Mouse (Mus musculus): ENCODE results near the gene Wscd1. TPM values are rescaled to one million over a fixed set of nuclear protein-coding genes. Genes with fewer than 3 reads are reported as not detected.

Wscd1 gene
- polyA plus RNA-seq, 1 experiment: 2.9 TPM

DNA sequence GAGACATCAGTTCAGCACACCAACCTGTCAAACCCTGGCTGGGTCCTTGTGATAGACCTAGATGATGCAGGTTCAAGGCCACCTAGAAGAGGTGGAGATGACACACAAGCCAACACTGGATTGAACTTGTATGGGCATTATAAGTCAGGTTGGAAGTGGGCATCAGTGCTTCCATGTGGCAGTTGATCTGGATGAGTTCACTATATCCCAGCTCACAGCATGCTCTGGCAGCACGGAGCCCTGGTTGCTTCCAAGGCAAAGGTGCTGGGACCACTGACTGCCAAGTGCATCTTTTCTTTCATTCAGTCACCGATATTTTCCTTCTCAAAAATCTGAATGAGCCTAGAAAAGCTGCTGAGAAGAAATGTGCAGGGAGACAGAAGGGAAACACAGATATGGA lies 58.8 kb downstream of the Wscd1 start:
- Histone ChIP-seq H3K4me3 (ENCODE audit: low read depth, low read length) (no peak overlapping the region), H3K27me3 (ENCODE audit: control insufficient read depth, insufficient read depth, low read length) (no peaks in the 10 kb centered on the region), H3K27ac (ENCODE audit: insufficient read depth, low read depth, low read length) (no peak overlapping the region), H3K36me3 (ENCODE audit: control insufficient read depth, insufficient read depth, low read length) (no peaks in the 10 kb centered on the region), H3K4me1 (ENCODE audit: control insufficient read depth, insufficient read depth, insufficient read length, low read length) (no peaks in the 10 kb centered on the region)
- no peak for TF ChIP-seq CTCF (IDR thresholded peaks at IDR 0.05; ENCODE audit: extremely low read depth, insufficient read length, insufficient replicate concordance, low read depth, low read length)
- 91% methylated on average over 2 of the region's 2 CpGs for WGBS

DNA sequence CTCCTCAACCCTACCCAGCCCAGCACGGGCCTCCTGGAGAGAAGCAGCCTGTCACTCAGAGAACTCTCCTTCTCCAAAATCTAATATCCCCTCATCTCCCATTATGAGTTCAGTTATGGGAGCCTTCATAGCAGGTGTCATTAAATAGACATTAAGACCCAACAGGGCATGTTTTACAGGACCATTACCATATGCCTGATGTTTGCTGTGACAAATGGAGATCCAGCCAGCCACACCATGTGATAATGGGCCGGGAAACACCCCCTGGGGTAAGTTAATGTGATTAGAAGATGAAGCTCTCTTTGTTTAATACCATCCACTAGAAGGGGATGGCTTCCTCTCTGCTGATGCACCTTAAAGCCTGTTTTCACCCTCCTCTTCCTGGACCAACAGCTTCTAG lies 62.1 kb downstream of the Wscd1 start:
- 48% methylated on average over 2 of the region's 2 CpGs for WGBS
- no peak overlapping the region for H3K4me3 ChIP-seq (ENCODE audit: low read depth, low read length)
- no peak overlapping the region for H3K27ac ChIP-seq (ENCODE audit: insufficient read depth, low read depth, low read length)
- no peak for TF ChIP-seq POLR2A (IDR thresholded peaks at IDR 0.05; ENCODE audit: low read depth, low read length)
- TF ChIP-seq CTCF (IDR thresholded peaks at IDR 0.05; ENCODE audit: extremely low read depth, insufficient read length, insufficient replicate concordance, low read depth, low read length): no peak
- H3K4me1 ChIP-seq (ENCODE audit: control insufficient read depth, insufficient read depth, insufficient read length, low read length): no peaks in the 10 kb centered on the region
- H3K27me3 ChIP-seq (ENCODE audit: control insufficient read depth, insufficient read depth, low read length): no peaks in the 10 kb centered on the region
- H3K36me3 ChIP-seq (ENCODE audit: control insufficient read depth, insufficient read depth, low read length): no peaks in the 10 kb centered on the region

DNA sequence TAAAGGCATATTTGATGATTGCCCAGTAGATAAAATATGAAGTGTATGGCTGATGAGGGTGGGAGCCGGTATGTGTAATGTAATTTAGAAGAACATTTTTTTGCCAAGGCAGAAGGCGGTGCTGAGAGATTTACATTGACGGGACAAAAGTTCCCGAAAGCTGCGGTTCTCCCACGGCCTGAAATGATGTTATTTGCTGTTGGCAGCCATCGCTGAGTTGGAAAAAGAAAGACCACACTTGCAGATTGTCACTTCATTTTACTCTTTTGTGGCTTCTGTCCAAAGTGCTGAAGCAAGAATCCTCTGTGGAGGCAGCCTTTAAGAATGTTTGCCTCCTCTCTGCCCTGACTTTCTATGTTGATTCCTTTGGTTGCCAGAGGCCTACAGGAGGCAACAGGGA lies 63.2 kb downstream of the Wscd1 start:
- TF ChIP-seq POLR2A (IDR thresholded peaks at IDR 0.05; ENCODE audit: low read depth, low read length) (no peak), CTCF (IDR thresholded peaks at IDR 0.05; ENCODE audit: extremely low read depth, insufficient read length, insufficient replicate concordance, low read depth, low read length) (no peak)
- Histone ChIP-seq H3K4me1 (ENCODE audit: control insufficient read depth, insufficient read depth, insufficient read length, low read length) (no peaks in the 10 kb centered on the region), H3K27ac (ENCODE audit: insufficient read depth, low read depth, low read length) (no peak overlapping the region), H3K36me3 (ENCODE audit: control insufficient read depth, insufficient read depth, low read length) (no peaks in the 10 kb centered on the region), H3K27me3 (ENCODE audit: control insufficient read depth, insufficient read depth, low read length) (no peaks in the 10 kb centered on the region), H3K4me3 (ENCODE audit: low read depth, low read length) (no peak overlapping the region)
- WGBS: 83% methylated on average over 7 of the region's 7 CpGs

DNA sequence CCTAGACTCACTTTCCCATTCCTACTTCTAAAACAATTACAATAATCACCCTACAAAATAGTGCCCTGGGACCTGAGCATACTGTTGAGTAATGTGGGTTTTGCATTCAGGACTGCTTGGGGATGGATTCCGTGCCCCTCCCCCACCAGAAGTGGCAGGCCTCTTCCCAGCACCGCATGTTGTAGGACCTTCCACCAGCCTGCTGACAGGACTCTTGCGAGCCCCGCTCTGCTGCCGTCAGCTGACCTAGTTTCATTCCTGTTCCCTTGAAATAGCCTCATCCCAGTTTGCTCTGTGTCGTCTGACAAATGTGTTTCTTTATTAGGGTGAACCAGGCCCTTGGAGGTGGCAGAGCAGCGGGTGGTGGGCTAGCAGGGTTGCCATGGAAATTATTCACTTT lies 64.8 kb downstream of the Wscd1 start:
- TF ChIP-seq POLR2A (IDR thresholded peaks at IDR 0.05; ENCODE audit: low read depth, low read length): no peak
- no peak for TF ChIP-seq CTCF (IDR thresholded peaks at IDR 0.05; ENCODE audit: extremely low read depth, insufficient read length, insufficient replicate concordance, low read depth, low read length)
- WGBS: 69% methylated on average over 7 of the region's 7 CpGs
- Histone ChIP-seq H3K27me3 (ENCODE audit: control insufficient read depth, insufficient read depth, low read length) (no peaks in the 10 kb centered on the region), H3K4me3 (ENCODE audit: low read depth, low read length) (no peak overlapping the region), H3K36me3 (ENCODE audit: control insufficient read depth, insufficient read depth, low read length) (no peaks in the 10 kb centered on the region), H3K4me1 (ENCODE audit: control insufficient read depth, insufficient read depth, insufficient read length, low read length) (no peaks in the 10 kb centered on the region), H3K27ac (ENCODE audit: insufficient read depth, low read depth, low read length) (no peak overlapping the region)

DNA sequence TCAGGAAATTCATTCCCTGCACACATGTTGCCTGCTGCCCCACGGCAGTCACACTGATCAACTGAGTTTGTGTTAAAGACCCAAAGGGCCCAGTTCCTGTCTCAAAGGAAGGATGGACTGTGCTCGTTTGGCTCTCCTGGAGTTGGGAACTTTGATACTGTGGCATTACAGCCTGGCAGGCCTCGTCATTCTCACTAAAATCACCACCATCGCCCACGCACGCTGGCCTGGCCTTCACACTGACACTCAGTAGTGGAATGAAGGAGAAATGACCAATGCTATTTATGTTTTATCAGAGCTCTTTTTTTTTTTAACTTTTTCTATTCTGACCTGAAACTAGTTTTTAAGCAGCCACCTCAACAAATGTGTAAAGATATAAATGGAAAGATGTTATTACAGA lies 65.6 kb downstream of the Wscd1 start:
- Histone ChIP-seq H3K36me3 (ENCODE audit: control insufficient read depth, insufficient read depth, low read length) (no peaks in the 10 kb centered on the region), H3K27me3 (ENCODE audit: control insufficient read depth, insufficient read depth, low read length) (no peaks in the 10 kb centered on the region), H3K4me3 (ENCODE audit: low read depth, low read length) (no peak overlapping the region), H3K27ac (ENCODE audit: insufficient read depth, low read depth, low read length) (no peak overlapping the region), H3K4me1 (ENCODE audit: control insufficient read depth, insufficient read depth, insufficient read length, low read length) (no peaks in the 10 kb centered on the region)
- WGBS: 75% methylated on average over 6 of the region's 6 CpGs
- TF ChIP-seq CTCF (IDR thresholded peaks at IDR 0.05; ENCODE audit: extremely low read depth, insufficient read length, insufficient replicate concordance, low read depth, low read length): no peak
- no peak for TF ChIP-seq POLR2A (IDR thresholded peaks at IDR 0.05; ENCODE audit: low read depth, low read length)

DNA sequence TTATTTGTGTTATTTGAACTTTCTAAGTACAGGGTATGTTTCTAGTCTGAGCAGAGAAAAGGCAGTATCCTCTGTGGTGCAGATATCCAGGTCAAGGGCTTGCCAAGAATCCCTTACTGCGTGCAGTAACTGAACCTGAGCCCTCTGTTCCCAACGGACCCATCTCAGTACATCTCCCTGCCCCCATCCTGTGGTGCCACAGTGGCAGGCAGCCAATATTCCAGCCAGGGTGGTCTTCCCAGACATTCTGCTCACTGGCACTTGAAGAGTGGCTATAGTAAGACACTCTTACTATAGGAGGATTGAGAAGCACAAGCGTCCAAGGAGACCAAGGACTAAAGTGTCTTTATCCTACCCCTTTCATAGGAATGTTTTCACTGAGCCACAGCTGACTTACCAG lies 67.2 kb downstream of the Wscd1 start:
- Histone ChIP-seq H3K4me3 (ENCODE audit: low read depth, low read length) (no peak overlapping the region), H3K27ac (ENCODE audit: insufficient read depth, low read depth, low read length) (no peak overlapping the region), H3K36me3 (ENCODE audit: control insufficient read depth, insufficient read depth, low read length) (no peaks in the 10 kb centered on the region), H3K4me1 (ENCODE audit: control insufficient read depth, insufficient read depth, insufficient read length, low read length) (no peaks in the 10 kb centered on the region), H3K27me3 (ENCODE audit: control insufficient read depth, insufficient read depth, low read length) (no peaks in the 10 kb centered on the region)
- TF ChIP-seq CTCF (IDR thresholded peaks at IDR 0.05; ENCODE audit: extremely low read depth, insufficient read length, insufficient replicate concordance, low read depth, low read length) (no peak), POLR2A (IDR thresholded peaks at IDR 0.05; ENCODE audit: low read depth, low read length) (no peak)
- 77% methylated on average over 3 of the region's 3 CpGs for WGBS

DNA sequence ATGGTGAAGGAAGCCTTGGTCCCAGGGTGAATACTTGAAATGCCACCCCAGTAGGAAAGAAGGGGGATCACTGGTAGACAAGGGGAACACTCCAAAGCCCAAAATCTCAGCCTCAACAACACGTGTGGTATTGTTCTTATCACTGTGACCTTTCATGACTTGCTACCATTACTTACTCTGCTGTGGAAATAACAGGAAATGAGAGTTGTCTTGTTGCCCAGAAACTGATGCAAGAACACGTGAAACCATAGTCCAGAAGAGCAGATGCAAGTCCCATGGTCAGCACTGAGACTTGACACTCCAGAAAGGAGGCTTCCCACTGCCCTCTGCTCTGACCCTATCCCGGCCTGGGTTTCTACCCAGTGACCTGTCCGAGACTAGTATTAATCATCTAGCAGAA lies 67.6 kb downstream of the Wscd1 start:
- Histone ChIP-seq H3K4me1 (ENCODE audit: control insufficient read depth, insufficient read depth, insufficient read length, low read length) (no peaks in the 10 kb centered on the region), H3K27ac (ENCODE audit: insufficient read depth, low read depth, low read length) (no peak overlapping the region)

DNA sequence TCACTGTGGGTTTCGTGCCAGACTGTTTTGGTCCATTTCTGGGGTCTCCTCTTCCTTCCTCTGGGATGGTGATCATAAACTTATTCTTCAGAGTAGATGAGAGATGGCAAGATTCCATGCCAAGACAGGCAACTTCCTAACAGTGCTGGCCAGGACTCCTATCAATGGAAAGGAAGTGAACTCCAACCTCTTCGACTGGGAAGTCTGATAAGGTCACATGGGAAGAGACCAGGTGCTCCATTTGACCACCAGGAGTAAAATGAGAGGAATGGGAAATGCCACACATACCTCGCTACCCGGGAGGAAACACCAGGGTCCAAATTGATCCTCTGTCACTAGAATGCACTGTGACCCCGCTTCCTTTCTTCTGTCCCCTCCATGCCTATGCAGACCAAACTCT lies 68.4 kb downstream of the Wscd1 start:
- Histone ChIP-seq H3K4me3 (ENCODE audit: low read depth, low read length) (no peak overlapping the region), H3K27ac (ENCODE audit: insufficient read depth, low read depth, low read length) (no peak overlapping the region), H3K27me3 (ENCODE audit: control insufficient read depth, insufficient read depth, low read length) (no peaks in the 10 kb centered on the region), H3K4me1 (ENCODE audit: control insufficient read depth, insufficient read depth, insufficient read length, low read length) (no peaks in the 10 kb centered on the region), H3K36me3 (ENCODE audit: control insufficient read depth, insufficient read depth, low read length) (no peaks in the 10 kb centered on the region)
- WGBS: 47% methylated on average over 5 of the region's 5 CpGs
- no peak for TF ChIP-seq CTCF (IDR thresholded peaks at IDR 0.05; ENCODE audit: extremely low read depth, insufficient read length, insufficient replicate concordance, low read depth, low read length)
- TF ChIP-seq POLR2A (IDR thresholded peaks at IDR 0.05; ENCODE audit: low read depth, low read length): no peak

More for the DNA sequence above, 67.6 kb downstream of the Wscd1 start:
- H3K36me3 ChIP-seq (ENCODE audit: control insufficient read depth, insufficient read depth, low read length): no peaks in the 10 kb centered on the region
- no peak for TF ChIP-seq POLR2A (IDR thresholded peaks at IDR 0.05; ENCODE audit: low read depth, low read length)
- no peak for TF ChIP-seq CTCF (IDR thresholded peaks at IDR 0.05; ENCODE audit: extremely low read depth, insufficient read length, insufficient replicate concordance, low read depth, low read length)
- H3K4me3 ChIP-seq (ENCODE audit: low read depth, low read length): no peak overlapping the region
- no peaks in the 10 kb centered on the region for H3K27me3 ChIP-seq (ENCODE audit: control insufficient read depth, insufficient read depth, low read length)
- WGBS: 46% methylated on average over 4 of the region's 4 CpGs
